Mouse (Mus musculus): ENCODE measurements at regions not wholly inside any gene's neighbourhood (a gene's known extent, or its start where the extent isn't known, plus 50 kb on each side); places are given as distances from the start of the nearest gene placed in this dataset.

DNA sequence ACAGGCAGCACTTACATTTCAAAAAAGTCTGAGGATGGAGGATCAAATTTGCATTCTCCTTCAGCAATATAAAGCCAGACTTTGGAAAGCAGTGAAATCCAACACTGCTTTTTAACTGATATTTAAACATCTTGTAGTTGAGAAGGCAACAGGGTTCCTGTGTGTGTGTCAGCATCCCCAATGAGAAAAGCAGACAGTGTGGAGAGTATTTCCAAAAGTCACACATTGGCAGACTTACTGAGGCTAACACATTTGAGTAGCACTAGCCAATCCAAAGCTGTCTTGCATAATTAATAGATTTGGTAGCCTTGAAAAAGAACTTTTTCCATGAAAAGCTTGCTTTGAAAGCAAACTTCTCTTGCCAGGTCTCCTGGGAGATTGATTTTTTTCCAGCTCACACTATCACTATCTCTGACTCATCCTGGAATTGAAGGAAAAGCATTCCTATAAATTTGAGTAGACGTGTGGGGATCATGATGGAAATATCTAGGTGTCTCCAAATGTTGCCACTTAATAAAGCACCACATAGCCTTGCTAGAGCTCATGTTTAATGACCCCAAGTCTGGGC, 168.0 kb downstream of the Ibtk start:
- no peaks in the 10 kb centered on the region for H3K4me1 ChIP-seq
- no peak overlapping the region for H3K9ac ChIP-seq
- no peak overlapping the region for H3K4me3 ChIP-seq
- no peak overlapping the region for H3K27ac ChIP-seq
- H3K4me2 ChIP-seq (replicated peaks), result no peak overlapping the region
- WGBS, result 73% methylated on average over 1 of the region's 1 CpGs
- ATAC-seq (ENCODE audit: low FRiP score, low read depth), result no peak
- no peaks in the 10 kb centered on the region for H3K27me3 ChIP-seq (replicated peaks)
- H3K9me3 ChIP-seq, result no peaks in the 10 kb centered on the region
- no peaks in the 10 kb centered on the region for H3K36me3 ChIP-seq

DNA sequence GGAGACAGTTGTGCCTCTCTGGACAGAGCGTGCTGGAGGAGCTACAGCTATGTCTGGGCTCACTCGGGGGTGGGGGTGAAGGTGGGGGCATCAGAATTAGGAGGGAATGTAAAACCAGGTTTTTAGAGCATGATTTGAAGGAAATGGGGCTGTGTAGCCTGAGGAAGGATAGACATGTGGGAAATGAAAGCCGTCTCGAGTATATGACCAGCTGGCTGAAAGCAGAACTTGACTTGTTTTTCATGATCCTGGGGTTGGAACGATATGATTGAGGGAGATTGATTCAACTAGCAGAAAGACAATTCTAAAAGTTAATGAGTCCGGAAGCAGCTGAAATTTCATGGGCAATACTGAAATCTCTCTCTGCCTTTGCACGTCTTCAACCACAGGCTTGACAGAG, 171.3 kb downstream of the Ibtk start:
- H3K4me2 ChIP-seq (replicated peaks), result no peak overlapping the region
- H3K4me3 ChIP-seq, result no peak overlapping the region
- ATAC-seq (ENCODE audit: low FRiP score, low read depth), result no peak
- H3K27ac ChIP-seq, result no peak overlapping the region
- no peaks in the 10 kb centered on the region for H3K27me3 ChIP-seq (replicated peaks)
- no peaks in the 10 kb centered on the region for H3K4me1 ChIP-seq
- no peaks in the 10 kb centered on the region for H3K9me3 ChIP-seq
- no peak overlapping the region for H3K9ac ChIP-seq
- no peaks in the 10 kb centered on the region for H3K36me3 ChIP-seq
- WGBS, result 89% methylated on average over 7 of the region's 7 CpGs

DNA sequence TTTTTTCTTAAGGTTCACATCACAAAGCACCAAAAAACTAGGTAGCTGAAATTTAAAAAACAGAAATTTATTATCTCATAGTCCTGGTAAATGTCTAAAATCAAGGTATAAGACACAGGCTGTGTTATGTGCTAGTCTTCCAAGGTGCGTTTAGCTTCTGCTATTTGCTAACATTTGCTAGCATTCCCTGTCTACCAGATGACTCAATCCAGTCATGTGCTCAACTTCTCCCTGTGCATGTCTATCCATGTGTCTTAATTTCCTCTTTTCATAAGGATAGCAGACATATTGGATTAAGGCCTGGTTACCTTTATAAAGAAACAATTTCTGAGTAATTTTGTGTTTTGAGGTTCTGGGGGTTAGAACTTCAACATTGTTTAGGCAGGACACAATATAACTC, 171.8 kb downstream of the Ibtk start:
- H3K9ac ChIP-seq, result no peak overlapping the region
- no peaks in the 10 kb centered on the region for H3K36me3 ChIP-seq
- no peak for ATAC-seq (ENCODE audit: low FRiP score, low read depth)
- no peaks in the 10 kb centered on the region for H3K4me1 ChIP-seq
- H3K9me3 ChIP-seq, result no peaks in the 10 kb centered on the region
- 94% methylated on average over 1 of the region's 1 CpGs for WGBS
- H3K27ac ChIP-seq, result no peak overlapping the region
- no peaks in the 10 kb centered on the region for H3K27me3 ChIP-seq (replicated peaks)
- H3K4me2 ChIP-seq (replicated peaks), result no peak overlapping the region
- no peak overlapping the region for H3K4me3 ChIP-seq

DNA sequence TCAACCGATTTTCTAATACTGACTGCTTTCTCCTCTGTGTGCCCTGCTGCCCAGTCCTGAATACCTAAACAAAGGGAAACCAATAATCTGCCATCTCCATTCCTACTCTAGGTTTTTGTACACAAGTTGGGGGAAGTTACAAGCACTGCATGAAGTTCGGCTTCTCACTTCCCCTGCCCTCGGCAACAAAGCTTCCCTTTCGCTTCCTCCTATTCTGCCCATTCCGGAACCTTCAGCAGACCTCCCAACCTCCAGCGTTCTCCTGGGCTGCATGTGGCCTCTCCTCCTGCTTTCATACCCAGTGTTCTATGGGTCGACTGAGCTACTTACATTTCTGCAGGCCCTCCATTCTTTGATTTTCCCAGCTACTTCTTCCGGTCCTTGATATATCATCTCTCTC, 180.3 kb downstream of the Ibtk start:
- no peaks in the 10 kb centered on the region for H3K4me1 ChIP-seq
- H3K9me3 ChIP-seq, result no peaks in the 10 kb centered on the region
- H3K4me3 ChIP-seq, result no peak overlapping the region
- no peak overlapping the region for H3K9ac ChIP-seq
- H3K4me2 ChIP-seq (replicated peaks), result no peak overlapping the region
- no peak for ATAC-seq (ENCODE audit: low FRiP score, low read depth)
- 90% methylated on average over 8 of the region's 8 CpGs for WGBS
- H3K27ac ChIP-seq, result no peak overlapping the region
- no peaks in the 10 kb centered on the region for H3K36me3 ChIP-seq
- H3K27me3 ChIP-seq (replicated peaks), result no peaks in the 10 kb centered on the region

DNA sequence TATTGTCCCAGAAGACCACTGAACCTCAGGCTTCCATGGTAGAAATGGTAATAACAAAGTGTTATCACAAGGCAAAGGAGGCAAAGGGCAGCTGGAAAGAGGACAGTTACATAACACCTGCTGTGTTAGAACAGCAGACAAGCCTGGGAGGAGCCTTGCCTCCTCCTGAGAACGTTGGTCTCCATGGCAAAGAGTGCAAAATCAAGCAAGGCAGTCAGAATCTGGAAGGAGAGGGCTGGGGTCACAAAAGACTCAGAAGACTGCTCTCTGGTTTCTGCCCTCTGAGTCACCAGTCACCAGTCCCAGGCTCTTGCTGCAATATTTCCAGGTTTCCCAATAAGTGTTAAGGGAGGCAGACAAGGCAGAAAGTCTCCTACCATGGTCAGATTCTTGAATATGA, 197.3 kb downstream of the Ibtk start:
- no peak for ATAC-seq (ENCODE audit: low FRiP score, low read depth)
- H3K27ac ChIP-seq, result no peak overlapping the region
- no peaks in the 10 kb centered on the region for H3K27me3 ChIP-seq (replicated peaks)
- no peaks in the 10 kb centered on the region for H3K4me1 ChIP-seq
- no peak overlapping the region for H3K9ac ChIP-seq
- no peaks in the 10 kb centered on the region for H3K9me3 ChIP-seq
- H3K4me2 ChIP-seq (replicated peaks), result no peak overlapping the region
- H3K4me3 ChIP-seq, result no peak overlapping the region
- WGBS, result 26% methylated on average over 1 of the region's 1 CpGs
- no peaks in the 10 kb centered on the region for H3K36me3 ChIP-seq

DNA sequence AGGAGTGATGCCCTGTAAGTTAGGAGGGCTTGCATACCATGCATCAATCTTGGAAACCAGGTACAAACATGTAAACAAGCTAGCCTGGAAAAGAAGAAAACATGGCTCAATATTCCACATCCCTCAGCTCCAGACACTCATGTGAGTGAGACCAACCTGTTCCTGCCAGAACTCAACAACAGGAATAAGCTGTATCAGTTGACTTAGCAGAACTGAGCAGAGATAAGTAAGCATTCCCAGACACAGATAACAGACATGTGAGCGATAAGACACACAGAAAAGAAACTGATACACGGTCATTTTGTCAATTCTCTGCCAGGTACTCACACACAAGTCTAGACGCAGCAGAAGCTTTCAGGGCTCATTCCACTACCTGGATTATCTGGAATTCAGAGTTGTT, 198.7 kb downstream of the Ibtk start:
- 93% methylated on average over 3 of the region's 3 CpGs for WGBS
- Histone ChIP-seq H3K9me3 (no peaks in the 10 kb centered on the region), H3K4me2 (replicated peaks) (no peak overlapping the region), H3K27me3 (replicated peaks) (no peaks in the 10 kb centered on the region), H3K4me3 (no peak overlapping the region), H3K9ac (no peak overlapping the region), H3K4me1 (no peaks in the 10 kb centered on the region), H3K27ac (no peak overlapping the region), H3K36me3 (no peaks in the 10 kb centered on the region)
- no peak for ATAC-seq (ENCODE audit: low FRiP score, low read depth)

DNA sequence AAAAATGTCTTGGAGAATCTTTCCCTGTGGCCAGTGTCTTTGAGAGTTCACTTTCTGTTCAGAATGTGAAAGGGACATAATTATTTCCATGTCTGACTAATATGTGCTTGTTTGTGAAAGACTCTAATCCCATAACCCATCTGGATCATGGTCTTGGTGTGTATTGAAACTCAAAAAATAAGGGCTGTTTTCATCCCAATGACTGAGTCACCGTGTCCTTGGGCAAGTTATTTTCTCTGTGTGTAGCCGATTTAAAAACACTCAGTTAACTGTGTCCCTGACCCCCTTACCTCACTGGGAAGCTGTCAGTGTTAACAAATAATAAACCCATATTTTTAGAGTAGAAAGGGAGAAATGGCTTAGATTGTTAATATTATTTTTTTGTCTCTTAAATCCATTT, 202.9 kb downstream of the Ibtk start:
- H3K9me3 ChIP-seq, result no peaks in the 10 kb centered on the region
- H3K36me3 ChIP-seq, result no peaks in the 10 kb centered on the region
- no peak for ATAC-seq (ENCODE audit: low FRiP score, low read depth)
- no peak overlapping the region for H3K4me3 ChIP-seq
- no peaks in the 10 kb centered on the region for H3K4me1 ChIP-seq
- H3K27me3 ChIP-seq (replicated peaks), result no peaks in the 10 kb centered on the region
- no peak overlapping the region for H3K9ac ChIP-seq
- H3K27ac ChIP-seq, result no peak overlapping the region
- 79% methylated on average over 2 of the region's 2 CpGs for WGBS
- H3K4me2 ChIP-seq (replicated peaks), result no peak overlapping the region

DNA sequence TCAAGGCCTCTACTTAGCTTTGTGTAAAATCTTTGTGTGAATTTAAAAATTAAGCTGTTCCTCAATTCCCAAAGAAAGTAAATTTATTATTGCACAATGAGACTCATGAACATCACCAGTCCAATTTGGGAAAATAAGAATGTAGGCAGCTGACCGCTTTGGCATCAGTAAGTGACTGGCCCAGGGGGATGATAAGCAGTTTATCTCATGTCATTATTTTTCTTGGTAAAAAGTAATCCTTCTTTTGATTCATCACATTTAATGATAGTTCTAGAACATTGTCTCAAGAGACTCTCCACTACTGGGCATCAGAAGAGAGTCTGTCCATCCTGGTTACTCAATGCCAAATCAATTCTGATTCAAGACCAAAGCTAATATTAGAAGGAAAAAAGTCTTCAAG, 203.6 kb downstream of the Ibtk start:
- no peak overlapping the region for H3K4me3 ChIP-seq
- no peak overlapping the region for H3K27ac ChIP-seq
- WGBS, result 90% methylated on average over 1 of the region's 1 CpGs
- no peaks in the 10 kb centered on the region for H3K36me3 ChIP-seq
- no peak for ATAC-seq (ENCODE audit: low FRiP score, low read depth)
- H3K9me3 ChIP-seq, result no peaks in the 10 kb centered on the region
- no peak overlapping the region for H3K4me2 ChIP-seq (replicated peaks)
- H3K4me1 ChIP-seq, result no peaks in the 10 kb centered on the region
- no peaks in the 10 kb centered on the region for H3K27me3 ChIP-seq (replicated peaks)
- H3K9ac ChIP-seq, result no peak overlapping the region

DNA sequence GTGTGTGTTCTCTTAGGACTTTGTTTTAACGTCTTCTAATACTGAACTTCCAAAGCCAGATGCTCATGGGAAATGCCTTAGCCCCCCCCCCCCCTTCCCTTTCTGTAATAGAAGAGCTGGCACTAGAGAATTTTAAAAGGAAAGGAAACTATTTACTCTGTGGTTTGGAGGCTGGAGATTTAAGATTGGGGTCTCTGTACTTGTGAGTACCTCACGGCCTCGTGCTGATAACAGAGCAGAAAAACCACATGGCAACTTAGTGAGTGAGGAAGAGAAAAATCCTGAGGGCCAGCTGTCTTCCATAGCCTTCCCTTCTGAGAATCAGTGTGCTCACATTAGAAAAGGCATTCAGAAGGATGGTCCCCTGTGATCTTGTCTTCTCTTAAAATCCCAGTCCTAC, 210.6 kb downstream of the Ibtk start:
- Histone ChIP-seq H3K36me3 (no peaks in the 10 kb centered on the region), H3K27ac (no peak overlapping the region), H3K4me3 (no peak overlapping the region), H3K9ac (no peak overlapping the region), H3K4me1 (no peaks in the 10 kb centered on the region), H3K27me3 (replicated peaks) (no peaks in the 10 kb centered on the region), H3K4me2 (replicated peaks) (no peak overlapping the region), H3K9me3 (no peaks in the 10 kb centered on the region)
- 81% methylated on average over 3 of the region's 3 CpGs for WGBS
- ATAC-seq (ENCODE audit: low FRiP score, low read depth), result no peak

DNA sequence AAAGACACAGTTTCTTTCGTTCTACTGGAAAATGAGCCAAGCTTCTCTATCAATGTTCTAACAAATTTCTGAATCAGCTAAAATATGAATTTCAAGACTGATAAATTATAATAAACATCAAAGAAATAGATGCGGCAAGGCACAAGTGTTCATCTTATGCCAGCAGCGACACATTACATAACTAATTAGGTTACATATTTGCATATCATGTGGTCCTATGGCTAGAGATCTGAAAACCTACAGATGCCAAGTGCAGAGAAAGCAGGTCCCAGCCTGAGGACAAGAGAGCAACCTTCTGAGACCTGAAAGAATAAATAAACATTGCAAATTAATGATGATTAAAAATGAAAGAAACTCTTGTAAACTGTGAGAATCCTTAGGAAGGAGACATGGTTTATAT, 201.3 kb upstream of the Tent5a start:
- no peak for ATAC-seq (ENCODE audit: low FRiP score, low read depth)
- no peak overlapping the region for H3K4me2 ChIP-seq (replicated peaks)
- no peaks in the 10 kb centered on the region for H3K36me3 ChIP-seq
- WGBS, result 91% methylated on average over 3 of the region's 3 CpGs
- H3K27ac ChIP-seq, result no peak overlapping the region
- no peaks in the 10 kb centered on the region for H3K9me3 ChIP-seq
- no peaks in the 10 kb centered on the region for H3K4me1 ChIP-seq
- no peak overlapping the region for H3K4me3 ChIP-seq
- no peaks in the 10 kb centered on the region for H3K27me3 ChIP-seq (replicated peaks)
- no peak overlapping the region for H3K9ac ChIP-seq

DNA sequence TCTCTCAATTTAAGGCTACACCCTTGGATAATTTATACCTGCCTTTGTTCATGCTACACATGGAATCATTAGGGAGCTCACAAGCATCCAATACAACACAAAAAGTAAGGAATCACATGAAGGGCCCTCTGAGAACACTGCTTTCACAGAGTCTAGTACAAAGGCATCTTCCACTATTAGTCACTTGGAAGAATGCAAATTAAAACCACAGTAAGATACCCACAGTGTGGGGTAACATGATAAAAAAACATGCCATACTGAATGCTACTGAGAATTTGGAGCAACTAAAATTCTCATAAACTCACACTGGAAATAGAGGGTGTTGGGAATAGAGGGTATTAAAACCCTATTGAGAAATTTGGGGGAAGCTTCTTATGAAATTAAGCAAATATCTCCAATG, 197.6 kb upstream of the Tent5a start:
- H3K4me1 ChIP-seq, result no peaks in the 10 kb centered on the region
- no peaks in the 10 kb centered on the region for H3K36me3 ChIP-seq
- no peak overlapping the region for H3K27ac ChIP-seq
- no peak overlapping the region for H3K4me3 ChIP-seq
- no peaks in the 10 kb centered on the region for H3K9me3 ChIP-seq
- H3K9ac ChIP-seq, result no peak overlapping the region
- ATAC-seq (ENCODE audit: low FRiP score, low read depth), result no peak
- H3K4me2 ChIP-seq (replicated peaks), result no peak overlapping the region
- no peaks in the 10 kb centered on the region for H3K27me3 ChIP-seq (replicated peaks)

DNA sequence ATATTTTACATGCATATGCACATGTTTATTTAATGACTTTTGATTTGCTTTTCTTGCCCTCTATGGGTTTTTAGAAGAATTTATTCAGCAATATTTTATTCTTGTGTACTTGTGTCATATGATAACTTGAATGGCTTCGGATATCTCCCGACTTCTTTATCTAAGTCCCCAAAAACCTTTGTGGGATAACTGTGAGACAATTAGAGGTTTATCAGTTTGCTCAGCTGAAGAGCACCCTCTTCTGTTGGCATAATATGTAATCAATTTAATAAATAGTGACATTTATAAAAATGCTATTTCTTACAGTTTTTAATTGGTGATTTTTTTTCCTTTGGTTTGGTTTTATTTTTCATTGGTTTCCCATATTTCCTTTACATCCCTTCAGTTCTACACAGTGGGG, 194.2 kb upstream of the Tent5a start:
- H3K4me3 ChIP-seq, result no peak overlapping the region
- no peak for ATAC-seq (ENCODE audit: low FRiP score, low read depth)
- 85% methylated on average over 2 of the region's 2 CpGs for WGBS

DNA sequence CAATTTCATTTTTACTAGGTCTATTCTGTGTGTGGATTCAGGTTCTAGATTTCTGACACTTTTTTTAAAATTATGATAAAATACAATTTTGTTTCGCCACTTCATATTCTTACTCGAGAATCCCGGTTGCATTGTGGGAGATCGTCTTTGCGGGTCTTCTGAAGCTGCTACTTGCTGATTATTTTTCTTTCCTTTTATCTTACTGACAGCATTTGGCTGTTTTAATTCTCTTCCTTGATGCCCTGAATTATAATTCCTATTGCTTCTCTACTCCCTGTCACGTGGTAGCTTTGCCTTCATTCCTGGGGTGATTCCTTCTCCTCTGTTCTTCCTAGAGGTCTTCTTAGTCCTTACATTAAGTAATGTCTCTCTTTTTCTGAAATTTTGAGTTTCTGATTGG, 193.8 kb upstream of the Tent5a start:
- no peak overlapping the region for H3K4me3 ChIP-seq
- H3K27me3 ChIP-seq (replicated peaks), result no peaks in the 10 kb centered on the region
- no peaks in the 10 kb centered on the region for H3K9me3 ChIP-seq
- no peaks in the 10 kb centered on the region for H3K36me3 ChIP-seq
- no peak overlapping the region for H3K9ac ChIP-seq
- H3K27ac ChIP-seq, result no peak overlapping the region
- H3K4me2 ChIP-seq (replicated peaks), result no peak overlapping the region
- no peak for ATAC-seq (ENCODE audit: low FRiP score, low read depth)
- 90% methylated on average over 6 of the region's 6 CpGs for WGBS
- no peaks in the 10 kb centered on the region for H3K4me1 ChIP-seq

More for the DNA sequence above, 194.2 kb upstream of the Tent5a start:
- Histone ChIP-seq H3K9me3 (no peaks in the 10 kb centered on the region), H3K4me2 (replicated peaks) (no peak overlapping the region), H3K27ac (no peak overlapping the region), H3K4me1 (no peaks in the 10 kb centered on the region), H3K27me3 (replicated peaks) (no peaks in the 10 kb centered on the region), H3K9ac (no peak overlapping the region), H3K36me3 (no peaks in the 10 kb centered on the region)

All from neural tube, embryonic 12.5 days (tissue).